Mouse (Mus musculus): ENCODE results near the gene Gm49342. TPM values are rescaled to one million over a fixed set of nuclear protein-coding genes. Genes with fewer than 3 reads are reported as not detected.
"Not testable (repeated sequence)": the region's sequence is repeated elsewhere in the genome, so short reads cannot be mapped to it uniquely, and the experiment has no call there.

The Gm49342 gene
- polyA plus RNA-seq, 1 experiment from 2014 or later = not detected

- ATAC-seq; H3K9ac ChIP-seq (ENCODE audit: low read depth, low read length); H3K27ac ChIP-seq (ENCODE audit: low read depth, low read length); H3K9me3 ChIP-seq (ENCODE audit: control insufficient read depth, low read length); H3K27me3 ChIP-seq (replicated peaks; ENCODE audit: control insufficient read depth, insufficient read depth, low read length); H3K4me1 ChIP-seq (ENCODE audit: control insufficient read depth, insufficient read depth, low read depth, low read length); H3K4me2 ChIP-seq (ENCODE audit: low read length); H3K36me3 ChIP-seq (ENCODE audit: control insufficient read depth, insufficient read depth, low read length); H3K4me3 ChIP-seq (ENCODE audit: low read length): not testable (repeated sequence)
- WGBS = 92% methylated on average over 5 of the region's 5 CpGs
These were observed 28.7 kb downstream of the Gm49342 start for GRCm38 (mm10) chr14:50973054-50973453.

- Histone ChIP-seq H3K9me3 (ENCODE audit: control insufficient read depth, low read length) (no peaks in the 10 kb centered on the region), H3K4me1 (ENCODE audit: control insufficient read depth, insufficient read depth, low read depth, low read length) (no peaks in the 10 kb centered on the region), H3K4me3 (ENCODE audit: low read length) (no peak overlapping the region), H3K4me2 (ENCODE audit: low read length) (no peak overlapping the region), H3K27ac (ENCODE audit: low read depth, low read length) (no peak overlapping the region), H3K36me3 (ENCODE audit: control insufficient read depth, insufficient read depth, low read length) (no peaks in the 10 kb centered on the region), H3K27me3 (replicated peaks; ENCODE audit: control insufficient read depth, insufficient read depth, low read length) (no peaks in the 10 kb centered on the region), H3K9ac (ENCODE audit: low read depth, low read length) (no peak overlapping the region)
- ATAC-seq = no peak
- 58% methylated on average over 4 of the region's 4 CpGs for WGBS
These were observed 29.4 kb downstream of the Gm49342 start for GRCm38 (mm10) chr14:50973700-50974099.

- no peaks in the 10 kb centered on the region for H3K27me3 ChIP-seq (replicated peaks; ENCODE audit: control insufficient read depth, insufficient read depth, low read length)
- H3K4me2 ChIP-seq (ENCODE audit: low read length) = no peak overlapping the region
- 59% methylated on average over 5 of the region's 5 CpGs for WGBS
- no peaks in the 10 kb centered on the region for H3K36me3 ChIP-seq (ENCODE audit: control insufficient read depth, insufficient read depth, low read length)
- H3K4me3 ChIP-seq (ENCODE audit: low read length) = no peak overlapping the region
- H3K4me1 ChIP-seq (ENCODE audit: control insufficient read depth, insufficient read depth, low read depth, low read length) = no peaks in the 10 kb centered on the region
- no peak overlapping the region for H3K9ac ChIP-seq (ENCODE audit: low read depth, low read length)
- no peaks in the 10 kb centered on the region for H3K9me3 ChIP-seq (ENCODE audit: control insufficient read depth, low read length)
- no peak for ATAC-seq
- no peak overlapping the region for H3K27ac ChIP-seq (ENCODE audit: low read depth, low read length)
These were observed 30.7 kb downstream of the Gm49342 start for GRCm38 (mm10) chr14:50975001-50975400.

- ATAC-seq = no peak
- H3K4me3 ChIP-seq (ENCODE audit: low read length) = no peak overlapping the region
- WGBS = 14% methylated on average over 9 of the region's 9 CpGs
- no peaks in the 10 kb centered on the region for H3K4me1 ChIP-seq (ENCODE audit: control insufficient read depth, insufficient read depth, low read depth, low read length)
- no peaks in the 10 kb centered on the region for H3K9me3 ChIP-seq (ENCODE audit: control insufficient read depth, low read length)
- peak overlapping the region; percentile 47 for H3K9ac ChIP-seq (ENCODE audit: low read depth, low read length)
- no peaks in the 10 kb centered on the region for H3K36me3 ChIP-seq (ENCODE audit: control insufficient read depth, insufficient read depth, low read length)
- no peak overlapping the region for H3K27ac ChIP-seq (ENCODE audit: low read depth, low read length)
- H3K4me2 ChIP-seq (ENCODE audit: low read length) = peak overlapping the region; percentile 5; the same call in 1 of the 2 replicates
- no peaks in the 10 kb centered on the region for H3K27me3 ChIP-seq (replicated peaks; ENCODE audit: control insufficient read depth, insufficient read depth, low read length)
These were observed 32.4 kb downstream of the Gm49342 start for GRCm38 (mm10) chr14:50976674-50977073.

- H3K27ac ChIP-seq (ENCODE audit: low read depth, low read length); H3K4me2 ChIP-seq (ENCODE audit: low read length); H3K4me3 ChIP-seq (ENCODE audit: low read length); H3K9ac ChIP-seq (ENCODE audit: low read depth, low read length); H3K4me1 ChIP-seq (ENCODE audit: control insufficient read depth, insufficient read depth, low read depth, low read length); H3K36me3 ChIP-seq (ENCODE audit: control insufficient read depth, insufficient read depth, low read length); ATAC-seq; H3K27me3 ChIP-seq (replicated peaks; ENCODE audit: control insufficient read depth, insufficient read depth, low read length); H3K9me3 ChIP-seq (ENCODE audit: control insufficient read depth, low read length): not testable (repeated sequence)
- 94% methylated on average over 6 of the region's 6 CpGs for WGBS
These were observed 34.1 kb downstream of the Gm49342 start for GRCm38 (mm10) chr14:50978451-50978850.

GRCm38 (mm10) chr14:50979631-50980030 is 35.3 kb downstream of the Gm49342 start:
- H3K36me3 ChIP-seq (ENCODE audit: control insufficient read depth, insufficient read depth, low read length) = no peaks in the 10 kb centered on the region
- no peak overlapping the region for H3K4me3 ChIP-seq (ENCODE audit: low read length)
- no peaks in the 10 kb centered on the region for H3K27me3 ChIP-seq (replicated peaks; ENCODE audit: control insufficient read depth, insufficient read depth, low read length)
- H3K4me2 ChIP-seq (ENCODE audit: low read length) = no peak overlapping the region
- H3K4me1 ChIP-seq (ENCODE audit: control insufficient read depth, insufficient read depth, low read depth, low read length) = no peaks in the 10 kb centered on the region
- no peak for ATAC-seq
- H3K9me3 ChIP-seq (ENCODE audit: control insufficient read depth, low read length) = no peaks in the 10 kb centered on the region
- no peak overlapping the region for H3K27ac ChIP-seq (ENCODE audit: low read depth, low read length)
- H3K9ac ChIP-seq (ENCODE audit: low read depth, low read length) = no peak overlapping the region

GRCm38 (mm10) chr14:50981207-50981606 is 36.9 kb downstream of the Gm49342 start:
- 46% methylated on average over 2 of the region's 2 CpGs for WGBS
- Histone ChIP-seq H3K27me3 (replicated peaks; ENCODE audit: control insufficient read depth, insufficient read depth, low read length) (no peaks in the 10 kb centered on the region), H3K4me2 (ENCODE audit: low read length) (no peak overlapping the region), H3K36me3 (ENCODE audit: control insufficient read depth, insufficient read depth, low read length) (no peaks in the 10 kb centered on the region), H3K9ac (ENCODE audit: low read depth, low read length) (no peak overlapping the region), H3K4me1 (ENCODE audit: control insufficient read depth, insufficient read depth, low read depth, low read length) (no peaks in the 10 kb centered on the region), H3K4me3 (ENCODE audit: low read length) (no peak overlapping the region), H3K27ac (ENCODE audit: low read depth, low read length) (no peak overlapping the region), H3K9me3 (ENCODE audit: control insufficient read depth, low read length) (no peaks in the 10 kb centered on the region)
- no peak for ATAC-seq

- Histone ChIP-seq H3K9ac (ENCODE audit: low read depth, low read length) (no peak overlapping the region), H3K4me2 (ENCODE audit: low read length) (no peak overlapping the region), H3K27ac (ENCODE audit: low read depth, low read length) (no peak overlapping the region), H3K27me3 (replicated peaks; ENCODE audit: control insufficient read depth, insufficient read depth, low read length) (no peaks in the 10 kb centered on the region), H3K36me3 (ENCODE audit: control insufficient read depth, insufficient read depth, low read length) (no peaks in the 10 kb centered on the region), H3K4me1 (ENCODE audit: control insufficient read depth, insufficient read depth, low read depth, low read length) (no peaks in the 10 kb centered on the region), H3K9me3 (ENCODE audit: control insufficient read depth, low read length) (no peaks in the 10 kb centered on the region), H3K4me3 (ENCODE audit: low read length) (no peak overlapping the region)
- 85% methylated on average over 5 of the region's 5 CpGs for WGBS
- ATAC-seq = no peak
These were observed 37.5 kb downstream of the Gm49342 start for GRCm38 (mm10) chr14:50981837-50982236.

GRCm38 (mm10) chr14:50987668-50988067 is 43.4 kb downstream of the Gm49342 start:
- WGBS = 88% methylated on average over 2 of the region's 2 CpGs
- ATAC-seq = no peak

GRCm38 (mm10) chr14:50991037-50991436 is 46.7 kb downstream of the Gm49342 start:
- Histone ChIP-seq H3K4me1 (ENCODE audit: control insufficient read depth, insufficient read depth, low read depth, low read length) (no peaks in the 10 kb centered on the region), H3K36me3 (ENCODE audit: control insufficient read depth, insufficient read depth, low read length) (no peaks in the 10 kb centered on the region), H3K27ac (ENCODE audit: low read depth, low read length) (no peak overlapping the region), H3K9ac (ENCODE audit: low read depth, low read length) (no peak overlapping the region), H3K4me2 (ENCODE audit: low read length) (no peak overlapping the region), H3K9me3 (ENCODE audit: control insufficient read depth, low read length) (no peaks in the 10 kb centered on the region), H3K27me3 (replicated peaks; ENCODE audit: control insufficient read depth, insufficient read depth, low read length) (no peaks in the 10 kb centered on the region), H3K4me3 (ENCODE audit: low read length) (no peak overlapping the region)
- ATAC-seq = no peak
- 88% methylated on average over 3 of the region's 3 CpGs for WGBS

More at GRCm38 (mm10) chr14:50987668-50988067, 43.4 kb downstream of the Gm49342 start:
- Histone ChIP-seq H3K36me3 (ENCODE audit: control insufficient read depth, insufficient read depth, low read length) (no peaks in the 10 kb centered on the region), H3K27ac (ENCODE audit: low read depth, low read length) (no peak overlapping the region), H3K4me3 (ENCODE audit: low read length) (no peak overlapping the region), H3K9me3 (ENCODE audit: control insufficient read depth, low read length) (no peaks in the 10 kb centered on the region), H3K4me2 (ENCODE audit: low read length) (no peak overlapping the region), H3K27me3 (replicated peaks; ENCODE audit: control insufficient read depth, insufficient read depth, low read length) (no peaks in the 10 kb centered on the region), H3K9ac (ENCODE audit: low read depth, low read length) (no peak overlapping the region), H3K4me1 (ENCODE audit: control insufficient read depth, insufficient read depth, low read depth, low read length) (no peaks in the 10 kb centered on the region)
